Mouse (Mus musculus) neural tube, embryonic 11.5 days (tissue): ENCODE data around the gene Mmp14. TPM values are rescaled to one million over a fixed set of nuclear protein-coding genes. Genes with fewer than 3 reads are reported as not detected.

Source experiments
- ATAC-seq: fragments of 200-750 bp; cut with Nextera tagmentation; 2 replicates; pipeline ENCODE4 v1.8.0; 2017; ENCODE audit warnings: moderate number of reproducible peaks, mild to moderate bottlenecking, moderate TSS enrichment, moderate library complexity; ENCODE audit not compliant: insufficient read depth, low FRiP score, low TSS enrichment
- DNase-seq: peaks from one replicate; pipeline ENCODE4 v3.0.0-alpha.2; 2015; ENCODE audit warnings: low spot score
- H3K27ac ChIP-seq: fragments of 300-500 bp; sonication (generic); 2 replicates; pipeline ENCODE4 v1.5.1; 2014; ENCODE audit warnings: low read depth, mild to moderate bottlenecking, low read length
- H3K27me3 ChIP-seq: fragments of 300-500 bp; sonication (generic); 2 replicates; pipeline ENCODE4 v1.6.1; 2014; ENCODE audit warnings: mild to moderate bottlenecking, low read length, mixed read lengths; ENCODE audit not compliant: control insufficient read depth, insufficient read depth
- H3K36me3 ChIP-seq: fragments of 300-500 bp; sonication (generic); 2 replicates; pipeline ENCODE4 v1.6.1; 2014; ENCODE audit warnings: mild to moderate bottlenecking, low read length, moderate library complexity, mixed read lengths; ENCODE audit not compliant: control insufficient read depth, insufficient read depth
- H3K4me1 ChIP-seq: fragments of 300-500 bp; sonication (generic); 2 replicates; pipeline ENCODE4 v1.6.1; 2014; ENCODE audit warnings: low read length, mixed read lengths; ENCODE audit not compliant: control insufficient read depth, insufficient read depth
- H3K4me2 ChIP-seq: fragments of 300-500 bp; sonication (generic); 2 replicates; pipeline ENCODE4 v1.6.1; 2014; ENCODE audit warnings: low read depth, mild to moderate bottlenecking, moderate library complexity
- H3K4me3 ChIP-seq: fragments of 300-500 bp; sonication (generic); 2 replicates; pipeline ENCODE4 v1.5.1; 2014; ENCODE audit warnings: low read depth, low read length
- H3K9ac ChIP-seq: fragments of 300-500 bp; sonication (generic); 2 replicates; pipeline ENCODE4 v1.6.1; 2014; ENCODE audit warnings: mild to moderate bottlenecking, low read length
- H3K9me3 ChIP-seq: fragments of 300-500 bp; sonication (generic); 2 replicates; pipeline ENCODE4 v1.6.1; 2016; ENCODE audit warnings: low read length; ENCODE audit not compliant: control insufficient read depth
- WGBS: fragments of 180-500 bp; shearing (Covaris S2); extraction: QIAGEN DNeasy Blood & Tissue Kit; methylation state at CpG from one replicate; pipeline ENCODE4 v1.1.7; 2014; 5-methylcytosine and 5-hydroxymethylcytosine counted together
- polyA plus RNA-seq: library from polyadenylated mRNA; unstranded; fragments of >200 nt; fragmentation: Nextera tagmentation; extraction: Ambion mirVana; gene quantifications from 2 replicates; pipeline ENCODE4 v1.2.1, GENCODE M21; 2014

Gene Mmp14
- polyA plus RNA-seq, 1 experiment from 2014 or later, result 70.6 TPM

DNA sequence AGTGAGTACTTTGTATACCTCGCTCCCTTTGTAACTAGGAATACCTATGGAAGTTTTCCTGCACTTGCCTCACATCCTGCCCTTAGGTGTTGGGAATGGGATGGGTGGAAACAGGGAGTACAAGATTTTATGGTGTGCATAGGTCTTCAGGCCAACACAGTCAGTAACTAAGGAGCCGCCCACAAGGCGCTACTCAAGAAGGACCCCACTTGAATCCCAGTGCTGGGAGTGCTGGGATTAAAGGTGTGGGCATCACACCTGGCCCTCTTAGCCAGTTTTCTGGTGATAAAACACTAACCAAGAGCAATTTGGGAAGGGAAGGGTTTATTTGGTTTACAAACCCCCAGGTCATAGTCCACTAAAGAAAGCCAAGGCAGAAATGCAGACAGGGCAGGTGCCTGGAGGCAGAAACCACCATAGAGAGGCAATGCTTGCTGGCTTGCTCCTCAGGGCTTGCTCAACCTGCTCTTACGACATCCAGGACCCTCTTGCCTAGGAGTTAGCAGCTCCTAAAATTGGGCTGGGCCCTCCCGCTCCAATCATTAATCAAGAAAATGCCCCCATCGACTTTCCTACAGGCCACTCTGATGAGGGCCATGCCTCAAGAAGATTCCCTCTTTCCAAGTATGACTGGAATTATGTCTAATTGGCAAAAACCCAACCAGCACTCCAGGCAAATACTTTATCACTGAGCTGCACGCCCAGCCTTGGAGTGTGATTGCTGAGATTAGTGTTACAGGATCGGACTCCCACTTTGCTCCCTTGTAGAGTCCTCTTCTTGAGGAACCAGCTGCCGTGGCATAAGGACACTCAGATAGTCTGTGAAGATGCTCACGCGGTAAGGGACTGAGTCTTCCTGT lies 23.5 kb downstream of the Mmp14 start:
- WGBS, result 84% methylated on average over 11 of the region's 11 CpGs
- Histone ChIP-seq H3K36me3 (no peaks in the 10 kb centered on the region), H3K4me2 (no peak overlapping the region), H3K27me3 (no peaks in the 10 kb centered on the region), H3K27ac (no peak overlapping the region), H3K9ac (no peak overlapping the region), H3K4me3 (no peak overlapping the region), H3K9me3 (no peaks in the 10 kb centered on the region), H3K4me1 (no peaks in the 10 kb centered on the region)
- ATAC-seq (no peak), DNase-seq (no peak)

DNA sequence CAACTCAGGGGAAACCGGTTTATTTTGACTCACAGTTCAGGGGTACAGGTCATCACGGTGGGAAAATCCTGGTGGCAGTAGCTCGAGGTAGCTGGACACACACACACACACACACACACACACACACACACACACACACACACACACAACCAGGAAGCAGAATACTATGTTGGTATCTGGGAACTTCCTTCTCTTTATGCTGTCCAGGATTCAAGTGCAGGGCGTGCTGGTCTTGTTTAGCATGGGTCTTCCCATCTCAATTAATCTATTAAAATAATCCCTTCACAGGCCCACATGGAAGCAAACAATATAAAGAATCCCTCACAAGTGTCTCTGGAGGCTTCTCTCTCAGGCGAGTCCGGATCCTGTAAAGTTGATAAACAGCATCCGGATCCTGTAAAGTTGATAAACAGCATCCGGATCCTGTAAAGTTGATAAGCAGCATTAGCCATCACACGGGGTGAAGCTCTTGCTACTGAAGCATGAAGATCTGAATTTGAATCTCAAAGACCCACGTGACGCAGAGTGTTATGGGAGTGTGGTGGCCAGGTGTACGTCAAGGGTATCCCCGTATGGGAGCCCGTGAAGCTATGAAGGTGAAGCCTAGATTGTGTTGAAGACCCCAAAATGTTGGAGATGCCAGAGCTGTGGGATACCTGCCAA lies 26.6 kb downstream of the Mmp14 start:
- no peak for DNase-seq
- no peak overlapping the region for H3K4me2 ChIP-seq

DNA sequence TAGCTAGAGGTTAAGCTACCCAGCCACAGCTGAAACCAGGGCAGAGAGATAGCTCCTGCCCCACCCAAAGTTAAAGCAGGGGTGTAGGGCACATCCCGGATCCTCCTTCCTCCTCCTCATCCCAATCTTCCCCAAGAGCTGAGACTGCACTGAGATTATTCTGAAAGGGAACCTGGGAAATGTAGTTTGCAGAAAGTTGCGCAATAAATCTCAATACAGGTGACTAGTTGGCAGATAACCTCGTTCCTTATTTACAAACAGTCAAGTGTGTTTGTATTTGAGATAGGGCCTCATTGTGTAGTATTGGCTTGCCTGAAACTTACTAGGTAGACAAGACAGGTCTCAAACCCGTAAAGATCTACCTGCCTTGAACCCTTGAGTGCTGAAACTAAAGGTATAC lies 30.7 kb downstream of the Mmp14 start:
- H3K36me3 ChIP-seq, result no peaks in the 10 kb centered on the region
- no peaks in the 10 kb centered on the region for H3K9me3 ChIP-seq
- H3K4me3 ChIP-seq, result no peak overlapping the region
- DNase-seq (no peak), ATAC-seq (no peak)
- WGBS, result 87% methylated on average over 4 of the region's 4 CpGs
- no peaks in the 10 kb centered on the region for H3K27me3 ChIP-seq
- no peak overlapping the region for H3K4me2 ChIP-seq
- H3K27ac ChIP-seq, result no peak overlapping the region
- H3K4me1 ChIP-seq, result no peaks in the 10 kb centered on the region
- H3K9ac ChIP-seq, result no peak overlapping the region

More for the DNA sequence above, 26.6 kb downstream of the Mmp14 start:
- Histone ChIP-seq H3K9me3 (no peaks in the 10 kb centered on the region), H3K4me3 (no peak overlapping the region), H3K36me3 (no peaks in the 10 kb centered on the region), H3K27ac (no peak overlapping the region), H3K9ac (no peak overlapping the region), H3K4me1 (no peaks in the 10 kb centered on the region), H3K27me3 (no peaks in the 10 kb centered on the region)
- no peak for ATAC-seq
- WGBS, result 91% methylated on average over 14 of the region's 14 CpGs

DNA sequence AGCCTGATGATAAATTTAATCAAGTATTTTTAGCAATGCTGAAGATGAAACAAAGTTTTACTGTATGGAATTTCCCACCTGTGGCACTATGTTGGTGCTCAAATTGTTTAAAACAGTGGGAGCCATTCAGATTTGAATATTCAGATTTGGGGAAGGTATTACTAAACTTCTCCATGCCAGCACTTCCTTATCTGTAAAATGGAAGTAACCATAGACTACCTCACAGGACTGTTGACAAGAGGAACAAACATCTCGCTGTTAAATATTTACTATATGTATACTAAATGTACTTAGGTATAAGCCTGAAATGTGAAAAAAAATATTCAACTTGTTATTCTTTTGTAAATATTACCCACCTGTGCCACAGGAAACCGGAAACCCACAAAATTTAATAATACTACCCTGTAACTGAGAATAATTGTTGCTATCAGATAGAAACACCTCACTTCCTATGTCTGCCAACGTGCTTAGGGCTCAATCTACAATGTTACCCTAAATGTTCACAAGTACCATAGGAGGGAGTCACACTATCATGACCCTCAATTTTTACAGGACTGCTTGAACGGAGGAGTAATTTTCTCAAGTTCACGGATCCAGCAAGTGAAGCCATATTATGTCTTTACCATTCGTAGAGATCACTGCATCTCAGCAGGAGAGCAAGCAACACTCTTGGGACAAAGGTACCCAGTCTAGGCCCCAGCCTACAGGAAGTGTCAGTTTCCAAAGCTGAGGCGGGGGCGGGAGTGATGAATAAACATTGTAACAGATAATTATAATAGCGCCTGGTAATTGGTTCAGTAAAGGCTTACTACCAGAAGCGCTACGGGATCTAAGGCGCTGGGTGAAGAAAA lies 31.9 kb downstream of the Mmp14 start:
- H3K4me1 ChIP-seq, result no peaks in the 10 kb centered on the region
- 15% methylated on average over 12 of the region's 12 CpGs for WGBS
- peak overlapping the region; percentile 77 for H3K9ac ChIP-seq
- H3K9me3 ChIP-seq, result no peaks in the 10 kb centered on the region
- 0 out of 2 replicates have a peak overlapping the region, but pooled peaks have one; percentile 29 for H3K27ac ChIP-seq
- peak overlapping the region; percentile 74 for H3K4me3 ChIP-seq
- ATAC-seq (peak; percentile 25; the same call in 1 of the 2 replicates), DNase-seq (no peak)
- peaks cover 2% of the 10 kb centered on the region; the same call in 1 of the 2 replicates for H3K36me3 ChIP-seq
- peak overlapping the region; percentile 88 for H3K4me2 ChIP-seq
- no peaks in the 10 kb centered on the region for H3K27me3 ChIP-seq

DNA sequence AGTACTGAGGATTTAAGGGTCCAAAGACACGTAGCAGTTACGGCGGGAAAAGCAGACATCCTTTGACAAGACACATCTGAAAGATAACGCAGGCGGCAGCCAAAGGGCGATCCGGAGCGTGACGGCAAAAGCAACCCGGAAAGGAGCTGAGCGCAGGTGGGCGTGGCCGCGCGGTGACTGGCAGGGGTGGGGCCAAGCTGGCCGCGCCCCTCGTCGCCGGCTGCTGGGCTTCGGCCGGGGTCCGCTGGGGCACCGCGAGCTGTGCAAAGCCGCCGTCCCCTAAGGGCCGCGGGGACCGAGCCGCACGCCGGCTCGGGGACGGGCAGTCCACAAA lies 32.5 kb downstream of the Mmp14 start, which contains the start of gene Lrp10:
Gene Lrp10 (plus strand): TSS at position 179 of the 334 bp plus-strand sequence.
- H3K9me3 ChIP-seq, result no peaks in the 10 kb centered on the region
- peak; percentile 93 for ATAC-seq
- WGBS, result under 1% methylated on average over 32 of the region's 35 CpGs

DNA sequence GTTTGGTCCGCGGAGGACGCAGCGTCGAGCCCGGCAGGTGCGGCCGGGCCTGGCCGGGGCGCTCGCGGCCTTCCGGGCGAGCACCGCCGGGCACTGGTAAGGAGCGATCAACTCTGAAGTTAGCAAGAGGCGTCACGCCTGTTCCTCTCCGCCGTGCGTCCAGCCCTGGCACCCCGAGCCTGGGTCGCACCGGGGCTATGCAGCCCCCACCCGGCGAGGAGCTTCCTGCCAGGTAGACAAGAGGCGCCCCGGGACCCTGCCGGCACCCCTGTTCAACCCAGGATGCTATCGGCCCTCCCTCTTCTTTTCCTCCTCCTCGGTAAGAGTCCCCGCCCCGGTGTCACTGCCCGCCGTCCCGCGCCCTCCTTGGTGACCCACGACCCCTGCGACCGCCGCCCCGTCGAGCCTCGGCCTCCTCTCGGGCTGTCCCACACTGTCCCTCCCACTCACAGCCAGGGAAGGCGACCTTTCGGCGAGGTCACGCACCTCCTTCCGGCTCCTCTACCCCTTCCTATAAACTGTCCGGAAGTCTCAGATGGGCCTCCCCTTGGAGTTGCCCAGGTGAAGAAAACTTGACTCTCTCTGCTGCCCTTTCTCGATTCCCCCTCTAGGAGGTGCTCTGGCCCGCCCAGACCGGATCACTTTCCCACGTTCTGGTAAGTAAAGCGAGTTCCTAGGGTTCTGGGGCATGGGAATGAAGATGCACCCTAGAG lies 33.0 kb downstream of the Mmp14 start:
- 1% methylated on average over 54 of the region's 57 CpGs for WGBS
- H3K4me3 ChIP-seq, result peak overlapping the region; percentile 74
- H3K27me3 ChIP-seq, result no peaks in the 10 kb centered on the region
- peak overlapping the region; percentile 44 for H3K27ac ChIP-seq
- no peaks in the 10 kb centered on the region for H3K4me1 ChIP-seq
- DNase-seq (peak; percentile 73), ATAC-seq (peak; percentile 77)
- H3K4me2 ChIP-seq, result peak overlapping the region; percentile 88
- no peaks in the 10 kb centered on the region for H3K9me3 ChIP-seq
- H3K9ac ChIP-seq, result peak overlapping the region; percentile 77
- H3K36me3 ChIP-seq, result peaks cover 8% of the 10 kb centered on the region

More for the DNA sequence above, 32.5 kb downstream of the Mmp14 start, which contains the start of gene Lrp10:
- H3K4me2 ChIP-seq, result peak within 1 kb of the TSS; percentile 88
- H3K27ac ChIP-seq, result peak within 1 kb of the TSS; percentile 44
- H3K9ac ChIP-seq, result peak within 1 kb of the TSS; percentile 77
- peaks cover 6% of the 10 kb centered on the region for H3K36me3 ChIP-seq
- DNase-seq, result peak; percentile 89
- H3K4me3 ChIP-seq, result peak within 1 kb of the TSS; percentile 74
- H3K4me1 ChIP-seq, result no peaks in the 10 kb centered on the region
- no peaks in the 10 kb centered on the region for H3K27me3 ChIP-seq

DNA sequence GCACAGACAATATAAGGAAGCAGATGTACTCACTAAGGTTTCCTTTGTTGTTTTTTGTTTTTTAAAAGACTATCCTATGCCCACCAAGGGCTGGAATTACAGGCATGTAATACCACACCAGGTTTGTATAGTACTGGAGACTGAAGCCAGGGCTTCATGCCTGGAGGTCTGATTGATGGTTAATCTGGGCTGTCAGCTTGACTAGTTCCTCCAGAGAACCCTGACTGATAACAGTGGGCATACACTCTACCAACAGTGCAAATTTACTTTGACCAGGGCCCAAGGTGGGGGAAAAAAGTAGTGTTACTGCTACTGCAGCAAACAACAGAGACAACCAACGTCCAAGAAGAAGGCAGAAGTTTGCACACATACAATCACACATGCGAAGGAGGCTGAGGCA lies 40.1 kb downstream of the Mmp14 start:
- peaks cover 8% of the 10 kb centered on the region for H3K36me3 ChIP-seq
- no peak overlapping the region for H3K4me2 ChIP-seq
- WGBS, result 93% methylated on average over 2 of the region's 2 CpGs
- H3K9ac ChIP-seq, result no peak overlapping the region
- no peak overlapping the region for H3K4me3 ChIP-seq
- H3K27ac ChIP-seq, result no peak overlapping the region
- DNase-seq (no peak), ATAC-seq (no peak)
- no peaks in the 10 kb centered on the region for H3K9me3 ChIP-seq
- H3K4me1 ChIP-seq, result peaks cover 4% of the 10 kb centered on the region
- no peaks in the 10 kb centered on the region for H3K27me3 ChIP-seq

DNA sequence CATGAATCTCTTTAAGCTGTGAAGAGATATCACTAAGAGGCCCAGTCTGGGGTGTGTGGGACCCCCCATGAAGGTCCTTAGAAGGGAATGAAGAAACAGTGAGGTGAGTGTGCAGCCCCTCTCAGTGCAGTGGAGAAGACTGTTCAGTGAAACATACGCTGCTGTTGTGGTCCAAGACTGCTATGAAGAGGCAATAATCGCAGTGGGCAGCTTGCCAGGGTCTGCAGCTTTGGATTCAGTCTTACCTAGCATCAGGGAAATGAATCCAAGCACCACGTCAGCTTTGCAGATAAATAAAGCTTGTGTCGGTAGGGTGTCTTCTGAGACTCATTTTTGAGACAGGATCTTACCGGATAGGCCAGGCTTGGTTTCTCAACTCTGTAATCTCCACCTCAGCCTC lies 41.3 kb downstream of the Mmp14 start:
- no peak overlapping the region for H3K4me2 ChIP-seq

More for the DNA sequence above, 41.3 kb downstream of the Mmp14 start:
- Histone ChIP-seq H3K4me3 (no peak overlapping the region), H3K9me3 (no peaks in the 10 kb centered on the region), H3K4me1 (peaks cover 4% of the 10 kb centered on the region), H3K27me3 (no peaks in the 10 kb centered on the region), H3K27ac (no peak overlapping the region), H3K36me3 (peaks cover 8% of the 10 kb centered on the region), H3K9ac (no peak overlapping the region)
- WGBS, result 81% methylated on average over 5 of the region's 5 CpGs
- DNase-seq (no peak), ATAC-seq (no peak)
